Mouse (Mus musculus) embryo, embryonic 9.5 days (tissue): ENCODE data around the gene Myocd.

Experiments used
- DNase-seq: peaks from one replicate; pipeline ENCODE4 v3.0.0-alpha.2; 2017; ENCODE audit errors: extremely low spot score

Myocd gene

GRCm38 (mm10) chr11:65213806-65214205, 56.0 kb downstream of the Myocd start:
- DNase-seq, result no peak

- no peak for DNase-seq
Measured at GRCm38 (mm10) chr11:65211701-65212100, 58.1 kb downstream of the Myocd start.

GRCm38 (mm10) chr11:65209441-65209840, 60.3 kb downstream of the Myocd start:
- no peak for DNase-seq

GRCm38 (mm10) chr11:65205306-65205705, 64.5 kb downstream of the Myocd start:
- no peak for DNase-seq

- DNase-seq, result no peak
Measured at GRCm38 (mm10) chr11:65204651-65205050, 65.1 kb downstream of the Myocd start.

GRCm38 (mm10) chr11:65203020-65203419, 66.8 kb downstream of the Myocd start:
- DNase-seq, result no peak

GRCm38 (mm10) chr11:65202236-65202635, 67.6 kb downstream of the Myocd start:
- DNase-seq, result no peak

GRCm38 (mm10) chr11:65198026-65198425, 71.8 kb downstream of the Myocd start:
- DNase-seq, result no peak

GRCm38 (mm10) chr11:65197280-65197679, 72.5 kb downstream of the Myocd start:
- peak; percentile 72 for DNase-seq

- no peak for DNase-seq
Measured at GRCm38 (mm10) chr11:65186974-65187373, 82.8 kb downstream of the Myocd start.

GRCm38 (mm10) chr11:65185114-65185513, 84.7 kb downstream of the Myocd start:
- DNase-seq, result no peak

GRCm38 (mm10) chr11:65170121-65170750, 99.6 kb downstream of the Myocd start:
- DNase-seq, result no peak

- DNase-seq, result peak; percentile 81
Measured at GRCm38 (mm10) chr11:65162767-65163120, 107.0 kb downstream of the Myocd start, which contains the start of gene Arhgap44. TSS of gene Arhgap44 (minus strand) at chr11:65162961.

GRCm38 (mm10) chr11:65161881-65162766, 107.7 kb downstream of the Myocd start:
- no peak for DNase-seq

- DNase-seq, result no peak
Measured at GRCm38 (mm10) chr11:65160991-65161880, 108.6 kb downstream of the Myocd start.

GRCm38 (mm10) chr11:65159791-65160190, 110.0 kb downstream of the Myocd start, which contains the start of gene 1700086D15Rik:
TSS of gene 1700086D15Rik (minus strand) at chr11:65159891.
- DNase-seq, result no peak

- no peak for DNase-seq
Measured at GRCm38 (mm10) chr11:65158658-65158990, 111.2 kb downstream of the Myocd start.

- DNase-seq, result no peak
Measured at GRCm38 (mm10) chr11:65157966-65158657, 111.7 kb downstream of the Myocd start.

GRCm38 (mm10) chr11:65153006-65153405, 116.8 kb downstream of the Myocd start:
- DNase-seq, result no peak

GRCm38 (mm10) chr11:65148441-65148840, 121.3 kb downstream of the Myocd start:
- no peak for DNase-seq

- DNase-seq, result no peak
Measured at GRCm38 (mm10) chr11:65142838-65143417, 126.9 kb downstream of the Myocd start.
